Mouse (Mus musculus) G1E (cell line): ENCODE results near the gene Ubxn11.

ENCODE experiments used
- CTCF ChIP-seq: IDR thresholded peaks from 2 replicates; pipeline ENCODE4 v1.5.1; 2012; ENCODE audit warnings: low read depth, low read length, inconsistent platforms, mixed read lengths
- GATA1 ChIP-seq: IDR thresholded peaks from 2 replicates; pipeline ENCODE4 v1.6.1; 2012; ENCODE audit warnings: borderline replicate concordance, low read length, inconsistent platforms, mixed read lengths
- GATA2 ChIP-seq: IDR thresholded peaks from 2 replicates; pipeline ENCODE4 v1.6.1; 2012; ENCODE audit warnings: low read depth, low read length, inconsistent platforms, borderline replicate concordance

- TF ChIP-seq CTCF, result no peak
- no peak for TF ChIP-seq GATA1
- TF ChIP-seq GATA2, result no peak
Observed at GRCm38 (mm10) chr4:134114038-134114437, 11.7 kb downstream of the Ubxn11 start.
